Mouse (Mus musculus) thymus, postnatal 0 days (tissue): ENCODE data around the gene Trmt61a. TPM values are rescaled to one million over a fixed set of nuclear protein-coding genes. Genes with fewer than 3 reads are reported as not detected.

ENCODE experiments used
- DNase-seq: peaks from one replicate; pipeline ENCODE4 v3.0.0-alpha.2; 2015; ENCODE audit warnings: low spot score
- polyA plus RNA-seq: library from polyadenylated mRNA; unstranded; fragments of >200 nt; fragmentation: Nextera tagmentation; extraction: Ambion mirVana; gene quantifications from 2 replicates; pipeline ENCODE4 v1.2.1, GENCODE M21; 2015

Trmt61a gene
- polyA plus RNA-seq, 1 experiment from 2014 or later = 12.0 TPM

DNA sequence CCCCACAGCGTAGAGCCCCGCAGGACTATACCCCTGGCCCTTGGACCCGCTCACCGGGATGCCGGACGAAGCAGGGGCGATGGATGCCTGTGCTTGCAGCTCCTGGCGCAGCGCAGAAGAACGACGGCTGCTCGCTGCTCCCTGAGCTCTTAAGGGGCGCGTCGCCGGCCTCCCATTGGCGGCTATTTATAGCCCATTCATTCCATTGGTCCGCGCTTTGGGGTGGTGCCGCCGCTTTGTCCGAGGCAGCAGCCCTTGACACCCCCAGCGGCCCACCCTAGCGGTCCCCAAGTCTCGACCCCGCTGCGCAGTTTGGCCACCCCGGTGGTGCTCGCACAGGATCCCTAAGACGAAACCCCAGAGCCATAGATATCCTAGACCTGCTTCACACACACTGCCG, 5.7 kb upstream of the Trmt61a start, which contains the start of gene Ckb:
TSS of gene Ckb (minus strand) at position 163 of the 400 bp plus-strand sequence.
- peak; percentile 70 for DNase-seq

DNA sequence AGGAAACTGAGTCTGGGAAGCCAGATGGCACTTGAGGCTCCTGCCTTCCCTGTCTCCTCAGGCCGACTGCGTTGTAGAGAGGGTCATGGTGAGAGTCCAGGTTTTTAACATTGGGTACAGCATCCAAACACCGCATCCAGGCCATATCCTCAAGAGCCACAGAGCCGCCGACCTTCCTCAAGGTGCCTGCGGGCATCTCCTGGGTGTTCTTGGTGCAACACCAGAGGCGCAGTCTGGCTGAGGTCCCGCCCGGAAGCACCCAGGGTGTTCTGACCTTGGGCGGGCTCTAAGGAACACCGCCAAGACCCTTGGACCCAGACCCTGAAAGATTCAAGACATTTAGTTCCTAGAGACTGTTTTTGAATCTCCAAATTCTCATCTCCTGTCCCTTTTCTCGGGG, 5.3 kb upstream of the Trmt61a start:
- DNase-seq = no peak

DNA sequence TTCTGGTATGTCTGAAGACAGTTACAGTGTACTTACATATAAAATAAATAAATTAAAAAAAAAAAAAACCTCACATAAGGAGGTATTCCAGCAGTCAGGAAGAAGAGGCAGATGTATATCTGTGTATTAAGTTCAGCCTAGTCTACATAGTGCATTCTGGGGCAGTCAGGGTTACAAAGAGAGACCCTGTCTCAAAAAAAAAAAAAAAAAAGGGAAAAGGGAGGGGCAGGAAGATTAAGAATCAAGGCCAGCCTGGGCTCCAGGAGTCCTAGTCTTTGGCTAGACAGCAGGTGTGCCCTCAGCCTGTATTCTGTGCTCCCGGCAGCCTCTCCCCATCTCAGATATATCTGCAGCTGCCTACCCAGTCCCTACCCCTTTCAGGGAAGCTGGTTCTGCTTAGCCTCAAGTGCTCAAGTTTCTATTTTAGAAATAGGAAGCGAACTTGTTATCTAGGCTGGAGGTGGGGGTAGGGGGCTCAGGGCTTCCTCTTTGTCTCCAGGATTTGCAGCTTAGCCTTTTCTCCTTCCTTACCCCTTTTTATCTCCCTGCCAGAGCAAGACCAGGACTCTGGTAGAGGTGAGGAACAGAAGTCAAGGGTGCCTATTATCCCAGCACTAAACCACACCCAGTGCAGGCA, 2.9 kb upstream of the Trmt61a start:
- DNase-seq = no peak

DNA sequence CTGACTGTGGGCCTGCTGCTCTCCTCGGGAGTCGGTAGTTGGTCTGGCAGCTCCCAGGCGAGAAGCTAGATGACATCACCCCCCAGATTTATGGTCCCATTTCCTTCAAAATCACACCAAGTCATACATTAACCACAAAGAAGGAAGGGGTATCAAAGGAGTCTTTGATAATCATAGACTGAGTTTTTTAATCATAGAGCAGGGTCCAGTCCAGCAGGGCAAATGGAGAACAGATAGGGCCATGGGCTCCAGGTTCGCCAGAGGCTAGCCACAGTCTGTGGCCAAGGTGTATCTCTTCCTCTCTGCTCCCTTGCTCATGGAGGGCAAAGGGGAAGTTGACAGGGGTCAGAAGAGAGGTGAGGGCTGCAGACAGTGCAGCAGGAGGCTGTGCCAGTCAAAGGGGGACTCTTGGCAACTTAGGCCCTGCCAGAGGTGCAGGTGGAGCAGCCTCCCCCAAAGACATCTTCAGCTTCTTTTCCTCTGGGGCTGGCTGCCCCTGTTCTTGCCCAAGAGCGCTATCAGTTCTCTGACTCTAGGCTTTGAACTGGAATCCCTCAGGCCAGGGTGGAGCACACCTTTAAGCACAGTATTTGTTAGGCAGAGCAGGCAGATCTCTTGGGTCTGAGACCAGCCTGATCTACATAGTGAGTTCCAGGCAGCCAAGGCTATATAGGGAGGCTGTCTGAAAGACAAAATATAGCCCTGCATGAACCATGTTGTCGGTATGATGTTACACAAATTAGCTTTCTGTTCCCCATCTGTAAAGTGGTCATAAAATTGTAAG, 1.9 kb upstream of the Trmt61a start:
- no peak for DNase-seq

DNA sequence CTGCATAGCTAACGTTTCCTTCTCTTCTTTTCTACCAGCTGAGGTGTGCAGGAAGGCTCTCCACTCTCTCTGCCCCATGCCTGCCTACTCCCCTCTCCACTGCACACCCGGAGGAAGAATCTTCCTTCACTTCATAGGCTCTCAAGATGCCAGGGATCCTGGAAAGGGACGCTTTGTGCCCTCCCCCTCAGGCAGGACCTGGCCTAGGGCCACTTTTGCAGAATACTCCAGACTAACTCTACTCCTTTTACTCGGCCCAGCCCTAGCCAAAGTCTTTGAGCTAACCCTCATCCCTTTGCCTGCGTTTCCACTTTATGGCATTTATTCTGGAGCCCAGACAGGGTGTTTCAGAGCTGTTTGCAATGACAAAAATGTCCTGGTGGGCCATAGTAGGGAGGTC, 484 bp upstream of the Trmt61a start:
- DNase-seq = no peak

DNA sequence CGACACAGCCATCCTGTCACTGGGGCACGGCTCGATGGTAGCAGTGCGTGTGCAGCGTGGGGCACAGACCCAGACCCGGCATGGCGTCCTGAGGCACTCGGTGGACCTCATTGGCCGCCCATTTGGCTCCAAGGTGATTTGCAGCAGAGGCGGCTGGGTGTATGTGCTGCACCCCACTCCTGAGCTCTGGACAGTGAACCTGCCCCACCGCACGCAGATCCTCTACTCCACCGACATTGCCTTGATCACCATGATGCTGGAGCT, 697 bp downstream of the Trmt61a start:
- no peak for DNase-seq

DNA sequence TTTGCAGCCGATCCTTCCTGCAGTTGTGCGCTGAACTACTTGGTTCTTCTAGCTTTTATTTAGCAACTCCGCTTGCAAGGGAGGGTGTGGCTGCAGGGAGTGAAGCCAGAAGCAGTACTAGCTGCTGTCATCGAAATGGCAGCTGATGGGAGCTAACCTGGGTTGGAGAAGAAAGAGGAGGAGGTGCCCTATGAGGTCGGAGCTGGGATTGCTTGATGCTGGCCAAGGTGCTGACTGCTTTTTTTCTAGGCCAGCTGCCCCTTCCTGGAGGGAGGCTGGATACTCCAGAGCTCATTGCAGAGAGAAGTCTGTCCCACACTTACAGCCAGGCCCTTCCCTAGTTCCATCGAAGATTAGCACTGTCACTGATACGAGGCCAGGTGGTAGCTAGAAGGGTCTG, 1.1 kb downstream of the Trmt61a start:
- no peak for DNase-seq

DNA sequence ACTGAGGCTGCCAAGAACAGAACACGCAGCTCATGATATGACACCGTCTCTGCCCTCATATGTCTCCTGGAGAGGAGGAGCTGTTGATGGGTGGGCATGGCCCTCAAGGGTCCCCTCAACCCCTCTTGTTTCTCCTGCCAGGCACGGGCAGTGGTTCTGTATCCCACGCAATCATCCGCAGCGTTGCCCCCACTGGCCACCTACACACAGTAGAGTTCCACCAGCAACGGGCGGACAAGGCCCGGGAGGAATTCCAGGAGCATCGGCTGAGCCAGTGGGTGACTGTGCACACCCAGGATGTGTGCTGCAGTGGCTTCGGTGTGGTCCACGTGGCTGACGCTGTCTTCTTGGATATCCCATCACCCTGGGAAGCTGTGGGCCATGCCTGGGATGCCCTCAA, 2.8 kb downstream of the Trmt61a start:
- DNase-seq = no peak

DNA sequence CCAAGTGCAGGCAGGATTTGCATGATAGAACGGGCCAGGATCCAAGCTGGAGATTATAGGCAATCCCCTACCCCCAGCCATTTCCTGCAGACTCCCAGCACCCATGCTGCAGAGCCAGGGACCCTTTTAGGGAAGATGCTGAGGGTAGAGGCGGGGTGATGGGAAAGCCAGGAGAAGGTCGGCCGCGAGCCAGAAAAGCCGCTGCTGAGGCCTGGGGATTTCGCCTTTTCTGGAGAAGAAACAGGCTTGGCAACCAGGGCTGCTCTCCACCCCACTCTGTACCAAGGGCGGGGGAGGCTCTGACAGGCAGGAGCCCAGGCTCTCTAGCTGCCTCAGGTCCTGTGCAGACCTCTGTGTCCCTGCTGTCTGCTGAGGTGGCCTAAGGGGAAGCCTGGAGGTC, 3.4 kb downstream of the Trmt61a start:
- DNase-seq = no peak

DNA sequence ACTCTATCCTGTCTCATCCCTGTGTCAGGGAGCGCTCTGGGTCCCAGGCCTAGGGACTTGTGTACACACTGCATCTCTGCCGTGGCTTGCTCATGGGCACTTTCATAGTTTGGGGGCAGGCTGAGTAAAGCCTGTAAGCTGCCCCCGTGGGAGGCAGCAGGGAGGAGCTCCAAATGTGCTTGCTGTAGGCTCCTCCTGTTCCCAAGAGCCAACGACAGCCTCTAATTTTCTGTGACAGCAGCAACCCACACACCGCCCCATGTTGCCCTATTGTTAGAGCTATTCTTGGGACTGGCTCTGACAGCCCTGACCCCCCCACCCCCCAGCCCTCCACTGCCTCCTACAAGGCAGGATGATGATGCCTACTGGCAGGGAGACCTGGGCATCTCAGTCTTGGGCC, 4.1 kb downstream of the Trmt61a start:
- no peak for DNase-seq

DNA sequence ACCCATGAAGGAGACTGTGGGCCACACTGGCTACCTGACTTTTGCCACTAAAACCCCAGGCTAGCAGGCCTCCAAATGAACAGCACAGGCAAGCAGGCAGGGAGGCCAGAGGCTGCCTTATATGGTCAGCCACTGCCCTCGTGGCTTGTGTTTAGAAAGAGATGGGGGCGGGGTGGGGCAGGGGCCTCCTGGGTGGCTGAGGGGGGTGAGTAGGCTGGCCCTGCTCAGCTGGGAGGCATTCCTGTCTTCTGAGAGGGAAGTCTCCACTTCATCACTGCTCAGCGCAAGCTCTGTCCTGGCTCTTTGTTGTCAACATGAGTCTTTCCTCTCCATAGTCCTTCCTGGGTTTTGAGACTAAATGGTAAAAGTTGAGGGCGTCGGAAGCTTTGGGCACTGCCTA, 4.9 kb downstream of the Trmt61a start:
- DNase-seq = no peak

DNA sequence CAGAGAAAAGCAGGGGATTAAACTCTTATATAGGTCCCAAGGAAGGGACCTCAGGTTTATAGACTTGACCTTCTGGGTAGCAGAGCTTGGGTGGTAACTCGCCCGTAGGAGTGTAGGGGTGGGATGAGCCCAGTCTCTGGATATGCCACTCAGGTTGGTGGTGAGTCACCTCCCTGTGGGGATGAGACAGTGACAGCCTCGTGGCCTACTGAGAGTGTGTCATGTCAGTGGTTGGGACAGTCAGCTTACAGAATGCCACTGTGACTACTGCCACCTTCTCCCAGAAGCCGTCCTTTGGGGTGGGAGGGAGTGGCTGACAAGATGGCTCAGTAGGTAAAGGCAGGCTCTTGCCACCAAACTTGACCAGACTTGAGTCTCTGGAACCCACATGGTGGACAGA, 8.5 kb downstream of the Trmt61a start:
- no peak for DNase-seq

DNA sequence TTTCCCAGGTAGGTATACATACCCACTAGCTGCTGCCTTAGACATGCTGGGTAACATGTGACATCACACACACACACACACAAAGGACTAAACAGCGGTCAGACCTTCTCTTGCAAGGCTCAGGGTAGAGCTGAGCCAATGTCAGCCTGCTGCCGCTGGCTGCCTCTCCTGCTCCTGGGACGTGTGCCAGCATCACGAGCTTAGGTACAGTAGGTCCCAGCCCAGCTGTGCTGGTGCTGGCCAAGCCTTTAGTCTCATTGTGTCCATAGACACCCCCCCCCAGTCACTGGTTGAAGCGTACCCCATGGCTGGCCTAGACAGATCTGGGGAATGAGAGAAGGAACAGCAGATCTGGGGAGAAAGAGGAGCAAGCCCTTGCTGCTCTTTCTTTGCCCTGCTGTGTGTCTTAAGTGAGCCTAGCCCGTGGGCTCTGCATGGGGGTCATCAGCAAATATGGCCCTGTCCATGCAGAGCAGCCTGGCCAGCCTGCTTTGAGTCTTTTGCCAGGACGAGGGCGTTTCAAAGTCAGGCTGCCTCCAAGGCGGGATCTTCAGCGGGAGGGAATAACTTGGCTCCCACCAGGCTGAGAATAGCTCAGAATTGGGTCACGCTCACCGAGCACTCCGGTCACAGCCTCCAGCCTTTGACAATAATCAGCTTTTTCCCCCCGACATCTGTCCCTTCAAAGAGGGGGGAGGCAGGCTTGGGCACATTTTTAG, 9.6 kb downstream of the Trmt61a start:
- no peak for DNase-seq

DNA sequence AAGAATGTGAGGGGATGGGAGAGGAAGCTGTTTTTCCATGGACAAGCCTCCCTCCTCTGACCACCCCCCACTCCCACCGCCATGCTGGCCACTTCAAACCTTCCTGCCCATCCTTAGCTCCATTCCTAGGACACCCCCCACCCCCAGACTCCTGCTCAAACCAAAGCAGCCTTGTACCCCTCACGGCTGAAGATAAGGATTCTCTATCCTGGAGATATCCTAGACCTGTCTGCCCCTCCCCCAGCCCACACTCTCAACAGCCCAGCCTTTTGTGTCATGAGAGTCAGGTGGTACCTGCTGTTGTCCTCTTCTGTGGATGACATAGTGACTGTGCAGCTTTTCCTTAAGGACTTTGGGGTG, 10.1 kb downstream of the Trmt61a start:
- no peak for DNase-seq

DNA sequence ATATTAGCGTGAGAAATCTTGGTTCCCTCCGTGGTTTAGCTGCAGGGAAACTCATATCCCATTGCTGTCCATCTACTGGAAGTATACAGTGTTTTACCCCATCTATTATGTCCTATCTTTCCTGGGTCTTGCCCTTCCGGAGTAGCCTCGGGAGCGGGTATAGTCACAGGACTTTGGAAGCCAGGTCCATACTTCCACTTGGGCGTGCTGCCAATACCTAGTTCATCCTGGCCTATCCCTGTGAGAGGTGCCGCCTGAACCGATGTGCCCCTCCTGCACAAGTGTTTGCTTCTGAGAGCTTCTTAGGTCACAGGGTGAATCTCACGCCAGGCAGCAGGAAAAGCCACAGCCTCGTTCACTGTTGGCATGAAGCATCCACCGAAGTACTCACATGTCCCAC, 11.5 kb downstream of the Trmt61a start:
- DNase-seq = no peak

DNA sequence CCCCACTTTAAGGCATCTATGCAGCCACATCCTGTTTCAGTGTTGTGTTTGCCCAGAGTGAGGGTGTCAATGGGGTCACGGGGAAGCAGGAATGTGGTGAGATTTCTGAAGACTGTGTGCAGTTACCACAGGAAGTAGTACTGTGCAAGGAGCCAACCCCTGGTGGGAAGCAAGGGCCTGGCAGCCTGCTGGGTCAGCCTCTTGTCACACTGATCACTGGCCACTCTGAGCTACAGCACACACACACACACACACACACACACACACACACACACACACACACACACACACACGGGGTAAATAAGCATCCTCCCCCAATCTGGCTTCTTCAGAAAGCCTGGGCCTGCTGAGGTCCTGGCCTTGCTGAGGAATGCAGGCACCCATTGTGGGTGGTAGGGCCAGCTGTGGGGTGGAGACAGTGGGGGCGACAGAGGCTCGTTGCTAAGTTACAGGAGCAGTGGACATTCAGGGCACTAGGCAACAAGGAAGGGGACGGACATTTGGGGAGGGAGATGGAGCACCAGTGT, 13.5 kb downstream of the Trmt61a start:
- DNase-seq = peak; percentile 85

DNA sequence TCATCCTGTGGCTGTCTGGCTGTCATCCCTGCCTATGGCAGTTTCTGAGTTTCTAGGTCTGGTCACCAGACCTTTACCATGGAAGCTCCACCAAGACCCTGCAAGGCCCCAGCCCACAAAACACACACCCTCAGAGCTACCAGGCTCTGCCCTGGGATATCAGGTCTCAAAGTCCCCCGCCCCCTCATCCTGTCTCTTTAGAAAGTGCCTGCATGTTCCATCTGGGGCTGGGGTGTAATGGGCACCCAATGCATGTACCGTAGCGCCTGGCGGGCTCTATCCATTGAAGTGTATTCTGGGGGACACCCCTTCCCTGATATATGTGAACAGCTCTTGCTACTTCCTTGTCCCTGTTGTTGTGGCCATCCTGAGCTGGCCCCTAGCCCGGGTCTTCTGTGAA, 15.0 kb downstream of the Trmt61a start:
- DNase-seq = peak; percentile 35

DNA sequence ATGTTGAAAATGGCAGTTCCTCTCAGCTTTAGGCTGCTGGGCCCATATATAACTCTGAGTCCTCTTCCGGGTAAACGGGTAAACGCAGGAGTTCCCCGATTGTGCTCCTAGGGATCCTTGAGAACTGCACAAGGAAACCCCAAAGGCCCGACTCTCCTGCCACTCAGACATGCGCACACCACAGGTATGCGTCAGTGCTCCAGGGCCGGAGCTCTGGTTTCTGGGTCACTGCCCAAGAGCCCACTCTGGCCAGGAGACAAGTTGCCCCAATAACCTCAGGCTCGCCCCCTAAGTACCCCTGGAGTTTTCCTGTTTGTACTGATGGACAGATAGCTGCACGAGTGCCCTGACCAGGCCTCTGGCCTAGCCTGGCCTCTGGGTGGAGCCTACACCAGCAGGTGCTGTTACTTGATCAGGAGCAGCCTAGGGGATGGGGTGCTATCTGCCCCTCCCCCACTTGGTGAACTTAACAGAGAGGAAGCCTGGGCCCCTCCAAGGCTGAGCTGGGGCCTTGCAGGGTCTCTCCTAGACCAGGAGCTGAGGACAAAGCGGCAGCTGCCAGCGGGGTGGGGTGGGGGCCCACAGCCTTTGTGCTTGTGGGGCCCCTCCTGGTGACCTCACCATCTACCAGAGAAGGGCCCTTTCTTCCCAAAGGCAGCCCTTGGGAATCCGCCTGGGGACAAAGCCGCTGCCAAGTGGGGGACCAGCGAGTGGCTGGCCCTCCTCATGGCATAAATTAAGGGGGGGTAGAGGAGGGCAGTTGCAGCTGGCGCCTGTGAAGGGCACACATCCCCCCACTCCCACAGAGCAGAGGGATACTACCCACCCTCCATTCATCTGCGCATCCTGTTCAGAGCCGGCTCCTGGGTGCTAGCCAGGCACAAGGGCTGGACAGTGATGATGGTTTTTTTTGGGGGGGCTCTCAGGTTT, 15.7 kb downstream of the Trmt61a start:
- DNase-seq = peak; percentile 62

DNA sequence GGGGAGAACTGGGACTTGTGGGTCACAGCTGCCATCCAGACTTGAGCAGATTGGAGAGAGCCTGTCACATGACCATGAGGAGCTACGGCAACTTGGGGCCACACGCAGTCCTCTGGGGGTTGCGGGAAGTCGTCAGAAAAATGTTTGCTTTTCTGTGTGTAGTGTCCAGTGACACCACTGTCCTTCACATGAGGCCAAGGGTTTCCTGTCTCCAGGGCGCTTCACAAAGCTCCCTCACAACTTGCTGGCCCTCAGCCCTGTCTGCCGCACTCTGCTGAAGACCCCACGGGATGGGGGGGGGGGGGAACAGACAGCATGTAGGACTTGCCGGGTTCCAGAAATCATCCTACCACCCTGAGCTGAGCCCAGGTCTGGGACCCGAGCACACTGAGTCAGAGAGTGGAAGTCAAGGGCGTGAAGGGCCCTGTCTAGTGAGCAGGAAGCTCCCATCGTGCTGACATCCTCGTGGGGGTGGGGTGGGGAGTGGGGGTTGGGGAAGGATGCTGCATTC, 16.4 kb downstream of the Trmt61a start:
- DNase-seq = peak; percentile 72

DNA sequence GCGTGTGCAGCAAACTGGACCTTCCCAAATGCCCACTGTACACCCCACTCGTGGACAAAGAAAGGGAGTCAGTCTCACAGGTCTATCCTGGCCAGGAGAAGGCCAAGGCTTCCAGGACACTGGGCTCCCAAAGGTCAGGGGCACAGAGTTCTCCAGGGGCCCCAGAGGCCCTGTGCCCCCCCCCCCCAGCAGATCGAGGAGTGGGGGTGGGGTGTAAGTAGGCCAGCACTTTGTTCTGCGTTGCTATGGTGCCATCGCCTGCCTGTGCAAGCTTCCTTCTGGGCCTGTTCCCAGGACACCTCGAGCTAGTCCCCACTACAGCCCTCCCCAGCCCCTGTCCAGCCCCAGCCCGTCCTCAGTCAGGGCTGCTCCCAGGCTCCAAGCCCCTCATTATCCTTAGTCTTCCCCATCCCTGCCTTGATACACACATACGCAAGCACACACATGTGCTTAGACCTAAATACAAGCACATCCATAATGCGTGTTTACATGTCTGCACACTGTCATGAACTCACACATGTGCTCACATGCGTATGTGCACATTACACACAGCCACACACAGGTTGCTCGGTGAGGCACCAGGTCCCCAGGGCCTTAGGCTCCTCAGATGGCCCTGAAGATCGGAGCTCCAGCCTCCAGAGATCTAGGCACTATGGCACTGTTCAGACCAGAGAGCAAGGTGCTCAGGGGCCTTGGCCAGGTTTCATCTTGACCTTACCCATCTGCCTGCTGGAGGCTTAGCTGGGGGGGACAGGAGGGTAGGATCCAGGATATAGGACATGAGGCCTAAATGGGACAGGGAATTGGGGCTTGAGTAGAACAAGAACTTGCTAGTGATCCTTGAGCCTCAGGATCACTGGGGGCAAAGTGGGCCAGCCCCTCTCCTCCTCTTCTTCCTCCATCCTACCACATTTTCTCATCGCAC, 17.2 kb downstream of the Trmt61a start:
- DNase-seq = peak; percentile 37
